Mouse (Mus musculus) forebrain, embryonic 15.5 days (tissue): Measurements from ENCODE around the gene Tnfaip6. TPM values are rescaled to one million over a fixed set of nuclear protein-coding genes. Genes with fewer than 3 reads are reported as not detected.
A peak's percentile ranks its signal among the peaks of the same experiment; 100 is the strongest.
"Not testable (repeated sequence)": the region's sequence is repeated elsewhere in the genome, so short reads cannot be mapped to it uniquely, and the experiment has no call there.

ENCODE experiments used
- ATAC-seq: fragments of 200-750 bp; cut with Nextera tagmentation; replicated peaks from 2 replicates; pipeline ENCODE4 v1.8.0; 2017; ENCODE audit warnings: mild to moderate bottlenecking, moderate TSS enrichment, moderate library complexity
- H3K27ac ChIP-seq: fragments of 300-500 bp; sonication (generic); replicated peaks from 2 replicates; pipeline ENCODE4 v1.5.1; 2015; ENCODE audit warnings: mild to moderate bottlenecking, inconsistent platforms
- H3K27me3 ChIP-seq: fragments of 300-500 bp; sonication (generic); 2 replicates; pipeline ENCODE4 v1.6.1; 2015; ENCODE audit warnings: inconsistent platforms
- H3K36me3 ChIP-seq: fragments of 300-500 bp; sonication (generic); 2 replicates; pipeline ENCODE4 v1.6.1; 2015; ENCODE audit warnings: mild to moderate bottlenecking, inconsistent platforms
- H3K4me1 ChIP-seq: fragments of 300-500 bp; sonication (generic); 2 replicates; pipeline ENCODE4 v1.6.1; 2015; ENCODE audit warnings: inconsistent platforms
- H3K4me2 ChIP-seq: fragments of 300-500 bp; sonication (generic); replicated peaks from 2 replicates; pipeline ENCODE4 v1.6.1; 2015; ENCODE audit warnings: mild to moderate bottlenecking, inconsistent platforms
- H3K4me3 ChIP-seq: fragments of 300-500 bp; sonication (generic); 2 replicates; pipeline ENCODE4 v1.5.1; 2015; ENCODE audit warnings: mild to moderate bottlenecking, inconsistent platforms
- H3K9ac ChIP-seq: fragments of 300-500 bp; sonication (generic); replicated peaks from 2 replicates; pipeline ENCODE4 v1.6.1; 2015; ENCODE audit warnings: mild to moderate bottlenecking, inconsistent platforms
- H3K9me3 ChIP-seq: fragments of 300-500 bp; sonication (generic); 2 replicates; pipeline ENCODE4 v1.6.1; 2016; ENCODE audit warnings: inconsistent platforms
- WGBS: fragments of 180-500 bp; shearing (Covaris S2); methylation state at CpG from one replicate; pipeline ENCODE4 v1.1.7; 2015; ENCODE audit warnings: mixed read lengths; 5-methylcytosine and 5-hydroxymethylcytosine counted together
- polyA plus RNA-seq: library from polyadenylated mRNA; unstranded; fragments of >200 nt; fragmentation: Nextera tagmentation; extraction: Ambion mirVana; gene quantifications from 2 replicates; pipeline ENCODE4 v1.2.1, GENCODE M21; 2015

Tnfaip6 gene
- polyA plus RNA-seq, result 6.4 and 6.6 TPM in 2 replicates

DNA sequence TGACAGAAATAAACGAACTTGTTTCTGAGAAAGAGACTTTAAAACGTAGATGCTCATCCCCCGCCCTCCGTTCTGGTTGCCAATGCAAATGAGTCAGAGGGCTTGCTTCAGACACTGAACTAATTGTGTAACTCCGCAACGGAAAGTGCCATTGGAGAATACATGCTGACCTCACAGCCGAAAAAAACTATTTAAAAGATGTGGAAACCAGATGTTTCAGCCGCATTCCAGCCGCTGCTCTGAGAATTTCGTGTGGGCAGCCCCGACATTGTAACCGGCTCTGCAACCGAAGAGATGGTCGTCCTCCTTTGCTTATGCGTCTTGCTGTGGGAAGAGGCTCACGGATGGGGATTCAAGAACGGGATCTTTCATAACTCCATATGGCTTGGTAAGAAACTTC is at the start of gene Tnfaip6:
TSS of gene Tnfaip6 (plus strand) at position 128 of the 400 bp plus-strand sequence.
- Histone ChIP-seq H3K9me3 (no peaks in the 10 kb centered on the region), H3K4me2 (peak within 1 kb of the TSS; percentile 62), H3K27me3 (no peaks in the 10 kb centered on the region), H3K4me3 (peak within 1 kb of the TSS; percentile 45), H3K4me1 (peaks cover 17% of the 10 kb centered on the region), H3K27ac (no peak within 1 kb of the TSS), H3K36me3 (no peaks in the 10 kb centered on the region), H3K9ac (peak within 1 kb of the TSS; percentile 36; the same call in 1 of the 2 replicates)
- peak; percentile 50 for ATAC-seq
- under 1% methylated on average over 17 of the region's 17 CpGs for WGBS

GRCm38 (mm10) chr2:51989559-51989958 is 48.2 kb upstream of the Tnfaip6 start:
- Histone ChIP-seq H3K36me3 (no peaks in the 10 kb centered on the region), H3K9me3 (no peaks in the 10 kb centered on the region), H3K9ac (no peak overlapping the region), H3K4me3 (no peak overlapping the region), H3K27me3 (no peaks in the 10 kb centered on the region), H3K4me1 (no peaks in the 10 kb centered on the region), H3K4me2 (no peak overlapping the region), H3K27ac (no peak overlapping the region)
- no peak for ATAC-seq
- WGBS, result 89% methylated on average over 2 of the region's 2 CpGs

GRCm38 (mm10) chr2:51991447-51991846 is 46.4 kb upstream of the Tnfaip6 start:
- H3K27ac ChIP-seq, result no peak overlapping the region
- H3K4me2 ChIP-seq, result no peak overlapping the region
- 95% methylated on average over 6 of the region's 6 CpGs for whole genome bisulfite sequencing
- no peak overlapping the region for H3K4me3 ChIP-seq
- H3K27me3 ChIP-seq, result no peaks in the 10 kb centered on the region
- H3K4me1 ChIP-seq, result no peaks in the 10 kb centered on the region
- no peak for ATAC-seq
- H3K36me3 ChIP-seq, result no peaks in the 10 kb centered on the region
- H3K9ac ChIP-seq, result no peak overlapping the region
- H3K9me3 ChIP-seq, result no peaks in the 10 kb centered on the region

- no peak overlapping the region for H3K27ac ChIP-seq
These were observed 37.8 kb upstream of the Tnfaip6 start for GRCm38 (mm10) chr2:51999996-52000395.

DNA sequence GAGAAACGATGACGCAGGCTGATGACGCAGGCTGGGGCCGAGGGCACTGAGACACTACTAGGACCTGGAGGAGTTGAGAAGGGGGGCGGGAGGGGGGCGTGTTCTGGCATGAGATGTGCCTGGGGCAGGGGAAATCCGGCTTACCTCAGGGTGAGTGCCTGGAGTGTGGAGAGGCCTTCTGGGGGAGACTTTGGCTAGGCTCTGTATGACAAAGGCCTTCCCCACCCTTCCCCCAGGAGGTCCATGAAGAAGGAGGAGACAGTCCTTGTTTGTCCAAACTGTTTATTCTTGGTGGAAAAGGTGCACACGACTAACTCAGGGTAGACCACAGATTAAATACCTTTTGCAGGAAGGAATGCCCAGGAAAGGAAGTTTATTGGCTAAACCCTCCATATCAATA is 36.3 kb upstream of the Tnfaip6 start:
- Histone ChIP-seq H3K36me3 (no peaks in the 10 kb centered on the region), H3K27ac (no peak overlapping the region), H3K4me3 (no peak overlapping the region), H3K9ac (no peak overlapping the region), H3K4me2 (no peak overlapping the region), H3K4me1 (no peaks in the 10 kb centered on the region), H3K27me3 (no peaks in the 10 kb centered on the region), H3K9me3 (no peaks in the 10 kb centered on the region)
- no peak for ATAC-seq
- 92% methylated on average over 8 of the region's 8 CpGs for WGBS

More at GRCm38 (mm10) chr2:51999996-52000395, 37.8 kb upstream of the Tnfaip6 start:
- no peaks in the 10 kb centered on the region for H3K9me3 ChIP-seq
- no peaks in the 10 kb centered on the region for H3K36me3 ChIP-seq
- no peaks in the 10 kb centered on the region for H3K27me3 ChIP-seq
- H3K4me3 ChIP-seq, result no peak overlapping the region
- no peak for ATAC-seq
- no peaks in the 10 kb centered on the region for H3K4me1 ChIP-seq
- H3K4me2 ChIP-seq, result no peak overlapping the region
- WGBS, result 52% methylated on average over 7 of the region's 7 CpGs
- H3K9ac ChIP-seq, result no peak overlapping the region

DNA sequence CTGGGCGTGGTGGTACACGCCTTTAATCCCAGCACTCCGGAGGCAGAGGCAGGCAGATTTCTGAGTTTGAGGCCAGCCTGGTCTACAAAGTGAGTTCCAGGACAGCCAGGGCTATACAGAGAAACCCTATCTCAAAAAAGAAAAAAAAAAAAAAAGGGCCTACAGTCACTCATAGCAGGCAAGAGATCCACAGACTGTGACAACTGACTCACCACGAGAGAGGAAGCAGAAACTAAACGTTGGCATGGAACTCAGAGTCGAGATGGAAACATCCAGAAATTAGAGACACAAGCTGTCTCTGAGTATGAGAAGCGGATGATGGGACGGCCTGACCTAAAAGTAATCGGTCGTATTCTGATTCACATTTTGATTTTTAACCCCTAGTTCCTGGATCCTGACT is 35.5 kb upstream of the Tnfaip6 start:
- WGBS, result 94% methylated on average over 10 of the region's 10 CpGs
- not testable (repeated sequence) for H3K9me3 ChIP-seq, H3K36me3 ChIP-seq, H3K4me1 ChIP-seq, H3K27me3 ChIP-seq, ATAC-seq, H3K4me3 ChIP-seq, H3K9ac ChIP-seq, H3K4me2 ChIP-seq, H3K27ac ChIP-seq

GRCm38 (mm10) chr2:52006380-52006779 is 31.4 kb upstream of the Tnfaip6 start:
- no peaks in the 10 kb centered on the region for H3K9me3 ChIP-seq
- no peak overlapping the region for H3K27ac ChIP-seq
- 71% methylated on average over 3 of the region's 3 CpGs for WGBS
- H3K4me3 ChIP-seq, result no peak overlapping the region
- no peak for ATAC-seq
- no peaks in the 10 kb centered on the region for H3K27me3 ChIP-seq
- H3K4me1 ChIP-seq, result no peaks in the 10 kb centered on the region
- H3K4me2 ChIP-seq, result no peak overlapping the region
- H3K9ac ChIP-seq, result no peak overlapping the region
- H3K36me3 ChIP-seq, result no peaks in the 10 kb centered on the region

DNA sequence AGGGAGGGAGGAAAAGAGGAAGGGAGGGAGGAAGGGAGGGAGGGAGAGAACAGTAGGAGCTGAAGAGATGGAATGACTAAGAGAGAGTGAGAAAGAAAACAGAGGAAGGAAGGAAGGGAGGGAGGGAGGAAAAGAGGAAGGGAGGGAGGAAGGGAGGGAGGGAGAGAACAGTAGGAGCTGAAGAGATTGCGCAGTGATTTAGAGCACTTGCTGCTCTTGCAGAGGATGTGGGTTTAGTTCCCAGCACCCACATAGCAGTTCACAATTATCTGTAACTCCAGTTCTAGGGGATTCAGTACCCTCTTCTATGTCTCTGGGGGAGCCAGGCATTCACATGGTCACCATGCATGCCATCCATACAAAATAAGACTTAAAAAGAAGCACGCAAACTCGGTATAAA is 26.0 kb upstream of the Tnfaip6 start:
- H3K27ac ChIP-seq, H3K9me3 ChIP-seq, H3K27me3 ChIP-seq, H3K36me3 ChIP-seq, H3K4me3 ChIP-seq, H3K4me2 ChIP-seq, H3K4me1 ChIP-seq, ATAC-seq, H3K9ac ChIP-seq: not testable (repeated sequence)
- 81% methylated on average over 3 of the region's 3 CpGs for WGBS

GRCm38 (mm10) chr2:52013306-52013820 is 24.4 kb upstream of the Tnfaip6 start:
- no peak for ATAC-seq
- no peak overlapping the region for H3K9ac ChIP-seq
- 59% methylated on average over 9 of the region's 9 CpGs for WGBS
- no peak overlapping the region for H3K4me2 ChIP-seq
- no peaks in the 10 kb centered on the region for H3K36me3 ChIP-seq
- no peaks in the 10 kb centered on the region for H3K4me1 ChIP-seq
- no peaks in the 10 kb centered on the region for H3K9me3 ChIP-seq
- no peak overlapping the region for H3K4me3 ChIP-seq
- H3K27ac ChIP-seq, result no peak overlapping the region
- H3K27me3 ChIP-seq, result no peaks in the 10 kb centered on the region

DNA sequence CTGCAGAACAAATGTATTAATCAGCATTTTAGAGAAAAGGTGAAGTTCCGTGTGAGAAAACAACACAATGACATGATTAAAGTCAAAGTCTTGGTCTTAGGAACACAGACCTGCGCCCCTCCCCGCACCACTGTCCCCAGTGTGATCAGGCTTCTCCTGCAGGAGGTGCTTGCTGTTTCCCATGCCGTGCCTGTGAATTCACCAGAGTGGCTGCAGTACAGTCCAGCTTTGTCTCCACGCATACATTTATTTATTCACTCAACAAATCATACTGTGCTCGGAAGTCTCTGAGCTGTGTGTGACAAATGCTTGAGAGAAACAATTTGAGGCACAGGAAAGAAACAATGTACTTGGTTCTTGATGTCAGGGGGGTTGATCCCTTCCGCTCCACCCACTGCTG is 21.4 kb upstream of the Tnfaip6 start:
- no peak for ATAC-seq
- H3K9me3 ChIP-seq, result no peaks in the 10 kb centered on the region
- no peak overlapping the region for H3K9ac ChIP-seq
- WGBS, result 21% methylated on average over 7 of the region's 7 CpGs
- no peak overlapping the region for H3K4me2 ChIP-seq
- no peaks in the 10 kb centered on the region for H3K36me3 ChIP-seq
- no peak overlapping the region for H3K27ac ChIP-seq
- H3K4me3 ChIP-seq, result no peak overlapping the region
- no peaks in the 10 kb centered on the region for H3K4me1 ChIP-seq
- H3K27me3 ChIP-seq, result no peaks in the 10 kb centered on the region

GRCm38 (mm10) chr2:52027061-52027460 is 10.7 kb upstream of the Tnfaip6 start:
- WGBS, result 84% methylated on average over 4 of the region's 4 CpGs
- Histone ChIP-seq H3K27me3 (no peaks in the 10 kb centered on the region), H3K9me3 (no peaks in the 10 kb centered on the region), H3K4me3 (no peak overlapping the region), H3K36me3 (no peaks in the 10 kb centered on the region), H3K9ac (no peak overlapping the region), H3K4me2 (no peak overlapping the region), H3K4me1 (no peaks in the 10 kb centered on the region), H3K27ac (no peak overlapping the region)
- no peak for ATAC-seq

- ATAC-seq, result no peak
- H3K36me3 ChIP-seq, result no peaks in the 10 kb centered on the region
- no peaks in the 10 kb centered on the region for H3K9me3 ChIP-seq
- no peaks in the 10 kb centered on the region for H3K27me3 ChIP-seq
- H3K4me1 ChIP-seq, result no peaks in the 10 kb centered on the region
- no peak overlapping the region for H3K4me2 ChIP-seq
- H3K4me3 ChIP-seq, result no peak overlapping the region
- no peak overlapping the region for H3K27ac ChIP-seq
- no peak overlapping the region for H3K9ac ChIP-seq
- 94% methylated on average over 3 of the region's 3 CpGs for WGBS
These were observed 8.4 kb upstream of the Tnfaip6 start for GRCm38 (mm10) chr2:52029426-52029825.

DNA sequence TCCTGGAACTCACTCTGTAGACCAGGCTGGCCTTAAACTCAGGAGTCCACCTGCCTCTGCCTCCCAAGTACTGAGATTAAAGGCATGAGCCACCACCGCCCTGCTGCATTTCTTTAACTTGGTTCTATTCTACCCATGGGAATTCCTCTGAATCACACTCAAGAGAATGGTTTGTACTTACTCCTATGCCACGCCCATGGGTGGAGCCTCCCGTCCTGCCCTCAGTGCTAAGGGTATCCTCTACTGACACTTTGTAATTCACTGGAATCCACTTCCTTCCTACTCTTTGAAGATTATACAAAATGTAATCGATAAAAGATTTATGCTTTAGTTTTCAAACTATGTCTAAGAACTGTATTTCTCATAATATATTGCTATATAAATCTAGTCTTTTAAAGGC is 6.3 kb upstream of the Tnfaip6 start:
- no peak for ATAC-seq
- Histone ChIP-seq H3K36me3 (no peaks in the 10 kb centered on the region), H3K9me3 (no peaks in the 10 kb centered on the region), H3K27ac (no peak overlapping the region), H3K4me1 (no peaks in the 10 kb centered on the region), H3K4me2 (no peak overlapping the region), H3K4me3 (no peak overlapping the region), H3K9ac (no peak overlapping the region), H3K27me3 (no peaks in the 10 kb centered on the region)
- 84% methylated on average over 4 of the region's 4 CpGs for WGBS
